In the genomic region with DNA sequence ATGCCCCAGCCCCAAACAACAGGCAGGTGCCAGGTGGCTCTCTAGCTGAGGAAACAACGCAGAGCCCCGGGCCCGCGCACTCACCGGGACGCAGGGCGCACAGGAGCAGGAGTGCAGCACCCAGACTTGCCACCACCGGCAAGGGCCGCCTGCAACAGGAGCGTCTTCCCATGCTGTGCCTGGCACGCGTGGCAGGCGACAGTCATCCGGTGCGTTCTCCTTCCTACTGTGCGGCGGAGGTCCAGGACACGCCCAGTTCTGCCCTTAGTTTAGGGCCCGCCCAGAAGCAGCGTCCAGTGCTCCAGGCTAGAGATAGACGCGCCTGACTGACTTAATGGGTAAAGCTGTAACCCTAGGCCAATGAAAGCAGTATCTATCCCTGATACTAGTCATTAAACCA, we compare ENCODE assay signal across 9 mouse cellular contexts. TPM values are rescaled to one million over a fixed set of nuclear protein-coding genes. Genes with fewer than 3 reads are reported as not detected.
A peak's percentile ranks its signal among the peaks of the same experiment; 100 is the strongest.
DNase-seq lines count a peak whose midpoint lies in the region; ATAC-seq lines count a peak whose summit lies in the region.
"Had no signal": no experiment of that assay in that cellular context is flagged by ENCODE, and none has a peak within 500 bp of the region (broad histone marks: within the 10 kb centered on the region; RNA-seq: fewer than 3 reads in every experiment).

A gene (minus strand): TSS at position 195 of the 400 bp plus-strand sequence.

- DNase-seq in hindbrain, embryonic 14.5 days (ENCODE audit: low spot score) = no peak
- DNase-seq in liver, embryonic 11.5 days (ENCODE audit: low spot score) = no peak
- DNase-seq in spleen, adult 18-20 months = no peak
- DNase-seq in right cerebral cortex, adult 18-20 months = no peak

- H3K9me3 ChIP-seq in erythroblast, embryonic 14.5 days (ENCODE audit: control insufficient read depth, low read length) = no peaks in the 10 kb centered on the region
- H3K9me3 ChIP-seq in forebrain, embryonic 12.5 days = no peaks in the 10 kb centered on the region
- no peaks in the 10 kb centered on the region for H3K9me3 ChIP-seq in hindbrain, embryonic 14.5 days (ENCODE audit: control insufficient read depth, low read length)
- no peaks in the 10 kb centered on the region for H3K9me3 ChIP-seq in liver, embryonic 11.5 days (ENCODE audit: control insufficient read depth, low read length)
- H3K9me3 ChIP-seq in neural tube, embryonic 12.5 days = no peaks in the 10 kb centered on the region

- H3K27ac ChIP-seq in forebrain, embryonic 12.5 days = no peak within 1 kb of the TSS
- H3K27ac ChIP-seq in hindbrain, embryonic 14.5 days = no peak within 1 kb of the TSS
- no peak within 1 kb of the TSS for H3K27ac ChIP-seq in liver, embryonic 11.5 days (ENCODE audit: low read depth, low read length)
- no peak within 1 kb of the TSS for H3K27ac ChIP-seq in neural tube, embryonic 12.5 days
- H3K27ac ChIP-seq: heart, adult 2 months had no signal

- ATAC-seq in erythroblast, adult 5-6 weeks (replicated peaks; ENCODE audit: low FRiP score, poor library complexity, severe bottlenecking) = no peak
- ATAC-seq in forebrain, embryonic 12.5 days (ENCODE audit: low FRiP score) = no peak
- ATAC-seq in hindbrain, embryonic 14.5 days (ENCODE audit: low FRiP score) = no peak
- ATAC-seq in liver, embryonic 11.5 days (replicated peaks; ENCODE audit: low FRiP score) = peak; percentile 51
- no peak for ATAC-seq in neural tube, embryonic 12.5 days (ENCODE audit: low FRiP score, low read depth)

- peaks cover 8% of the 10 kb centered on the region for H3K4me1 ChIP-seq in erythroblast, embryonic 14.5 days (ENCODE audit: control insufficient read depth)
- H3K4me1 ChIP-seq in forebrain, embryonic 12.5 days = peaks cover 6% of the 10 kb centered on the region
- 0 out of 2 replicates have a peak, but pooled peaks cover 5% of the 10 kb centered on the region for H3K4me1 ChIP-seq in hindbrain, embryonic 14.5 days (replicated peaks; ENCODE audit: control insufficient read depth, insufficient read depth, low read length)
- H3K4me1 ChIP-seq in liver, embryonic 11.5 days (replicated peaks; ENCODE audit: control insufficient read depth, insufficient read depth, low read length) = no peaks in the 10 kb centered on the region
- H3K4me1 ChIP-seq in neural tube, embryonic 12.5 days = no peaks in the 10 kb centered on the region

- H3K4me3 ChIP-seq in erythroblast, embryonic 14.5 days (replicated peaks) = peak within 1 kb of the TSS; percentile 51
- no peak within 1 kb of the TSS for H3K4me3 ChIP-seq in forebrain, embryonic 12.5 days (replicated peaks)
- H3K4me3 ChIP-seq in hindbrain, embryonic 14.5 days (replicated peaks; ENCODE audit: low read length) = no peak within 1 kb of the TSS
- peak within 1 kb of the TSS; percentile 44 for H3K4me3 ChIP-seq in liver, embryonic 11.5 days (ENCODE audit: low read depth, low read length)
- no peak within 1 kb of the TSS for H3K4me3 ChIP-seq in neural tube, embryonic 12.5 days
- H3K4me3 ChIP-seq: heart, adult 2 months had no signal

- H3K27me3 ChIP-seq in erythroblast, embryonic 14.5 days (ENCODE audit: control insufficient read depth) = no peaks in the 10 kb centered on the region
- peaks cover 20% of the 10 kb centered on the region for H3K27me3 ChIP-seq in forebrain, embryonic 12.5 days
- H3K27me3 ChIP-seq in hindbrain, embryonic 14.5 days (ENCODE audit: control insufficient read depth, insufficient read depth, low read length) = 0 out of 2 replicates have a peak, but pooled peaks cover 11% of the 10 kb centered on the region
- H3K27me3 ChIP-seq in liver, embryonic 11.5 days (replicated peaks; ENCODE audit: control insufficient read depth, insufficient read depth, low read length) = peaks cover 4% of the 10 kb centered on the region; the same call in 1 of the 2 replicates
- 0 out of 2 replicates have a peak, but pooled peaks cover 14% of the 10 kb centered on the region for H3K27me3 ChIP-seq in neural tube, embryonic 12.5 days (replicated peaks)

- no peak within 1 kb of the TSS for H3K9ac ChIP-seq in forebrain, embryonic 12.5 days
- H3K9ac ChIP-seq in hindbrain, embryonic 14.5 days = no peak within 1 kb of the TSS
- no peak within 1 kb of the TSS for H3K9ac ChIP-seq in liver, embryonic 11.5 days (ENCODE audit: low read depth, low read length)
- H3K9ac ChIP-seq in neural tube, embryonic 12.5 days = 0 out of 2 replicates have a peak within 1 kb of the TSS, but pooled peaks have one; percentile 8

- 4% methylated on average over 22 of the region's 22 CpGs for WGBS in forebrain, embryonic 12.5 days
- WGBS in hindbrain, embryonic 14.5 days = 4% methylated on average over 22 of the region's 22 CpGs
- 9% methylated on average over 22 of the region's 22 CpGs for WGBS in liver, embryonic 11.5 days
- WGBS in neural tube, embryonic 12.5 days = 6% methylated on average over 22 of the region's 22 CpGs

- H3K4me2 ChIP-seq in forebrain, embryonic 12.5 days = peak within 1 kb of the TSS; percentile 46
- peak within 1 kb of the TSS; percentile 39 for H3K4me2 ChIP-seq in hindbrain, embryonic 14.5 days (replicated peaks)
- H3K4me2 ChIP-seq in liver, embryonic 11.5 days = peak within 1 kb of the TSS; percentile 55
- H3K4me2 ChIP-seq in neural tube, embryonic 12.5 days (replicated peaks) = peak within 1 kb of the TSS; percentile 50

- no peaks in the 10 kb centered on the region for H3K36me3 ChIP-seq in erythroblast, embryonic 14.5 days (ENCODE audit: control insufficient read depth)
- H3K36me3 ChIP-seq in forebrain, embryonic 12.5 days (replicated peaks) = no peaks in the 10 kb centered on the region
- H3K36me3 ChIP-seq in hindbrain, embryonic 14.5 days (replicated peaks; ENCODE audit: control insufficient read depth, insufficient read depth) = no peaks in the 10 kb centered on the region
- H3K36me3 ChIP-seq in liver, embryonic 11.5 days (ENCODE audit: control insufficient read depth, insufficient read depth, low read length) = no peaks in the 10 kb centered on the region
- no peaks in the 10 kb centered on the region for H3K36me3 ChIP-seq in neural tube, embryonic 12.5 days

RNA-seq across cellular contexts. Expression of the gene that starts here (rescaled TPM):
- polyA plus RNA-seq in erythroblast, embryonic 14.5 days (2012) = 0.02 TPM in 1 of 2 replicates, not detected in the other
- 3.6 and 10.6 TPM in 2 replicates for total RNA-seq in erythroblast, adult 5-6 weeks (2015; ENCODE audit: low replicate concordance)
- total RNA-seq in erythroblast, adult 5-6 weeks (2017; ENCODE audit: low replicate concordance) = 1.4 and 4.7 TPM in 2 replicates
- polyA plus RNA-seq in forebrain, embryonic 12.5 days (2016; fragmentation: Nextera tagmentation; extraction: Ambion mirVana) = not detected in 2 replicates
- not detected in 2 replicates for polyA plus RNA-seq in hindbrain, embryonic 14.5 days (2014; fragmentation: Nextera tagmentation; extraction: Ambion mirVana)
- polyA plus RNA-seq in liver, embryonic 11.5 days (2014; fragmentation: Nextera tagmentation; extraction: Ambion mirVana) = 16.7 and 17.4 TPM in 2 replicates
- not detected in 2 replicates for polyA plus RNA-seq in neural tube, embryonic 12.5 days (2016; fragmentation: Nextera tagmentation; extraction: Ambion mirVana)
- total RNA-seq: heart, adult 2 months had no signal

Comparison
In these comparisons a context has a peak if more than half of its experiments do, and no peak if none do; other contexts are left out.
1. RNA of the gene that starts here (polyA plus RNA-seq): 16.7 to 17.4 TPM in liver, embryonic 11.5 days; not detected in hindbrain, embryonic 14.5 days, not detected in forebrain, embryonic 12.5 days, not detected in neural tube, embryonic 12.5 days and 0.02 TPM in erythroblast, embryonic 14.5 days; every median in the first group is over 10 times any median in the second.
2. H3K4me3 ChIP-seq: peak in erythroblast, embryonic 14.5 days (single experiment) and liver, embryonic 11.5 days (single experiment); none in forebrain, embryonic 12.5 days (single experiment), hindbrain, embryonic 14.5 days (single experiment) and neural tube, embryonic 12.5 days (single experiment).
3. Peak in every context shown above with its lines, with median percentiles within 50 percentile points of each other: H3K4me2 ChIP-seq.